Mouse (Mus musculus) regulatory T cell (primary cell): ENCODE results near the gene Adamtsl3.
"Not testable (repeated sequence)": the region's sequence is repeated elsewhere in the genome, so short reads cannot be mapped to it uniquely, and the experiment has no call there.

Source experiments
- in situ Hi-C: fragments of 300-600 bp; cut with MboI, MseI; formaldehyde crosslinking; loops from one replicate; pipeline ENCODE4 v1.15.1; 2025; ENCODE audit warnings: high pct_unique_total_duplicates

Gene Adamtsl3

GRCm38 (mm10) chr7:82361127-82361526, 25.6 kb downstream of the Adamtsl3 start:
- in situ Hi-C loops: no loop called here

DNA sequence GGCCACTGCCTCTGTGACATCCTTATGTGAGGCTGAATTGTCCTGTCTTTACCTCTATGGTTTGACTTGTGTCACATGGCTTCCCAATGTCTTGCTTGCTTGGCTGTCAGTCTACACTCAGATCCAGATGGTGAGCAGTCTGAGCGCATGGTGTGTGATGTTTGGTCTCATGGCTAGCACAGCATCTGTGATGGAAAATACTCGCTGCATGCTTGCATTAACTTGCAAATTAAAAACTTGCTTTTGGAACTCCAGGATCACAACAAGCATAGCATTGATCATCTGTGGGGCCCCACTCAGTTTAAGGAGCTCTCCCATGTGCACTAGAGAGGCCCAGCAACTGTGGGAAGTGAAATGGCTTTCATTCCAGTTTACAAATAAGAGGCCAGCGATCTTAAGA, 29.1 kb downstream of the Adamtsl3 start:
- in situ Hi-C loops: no loop called here

DNA sequence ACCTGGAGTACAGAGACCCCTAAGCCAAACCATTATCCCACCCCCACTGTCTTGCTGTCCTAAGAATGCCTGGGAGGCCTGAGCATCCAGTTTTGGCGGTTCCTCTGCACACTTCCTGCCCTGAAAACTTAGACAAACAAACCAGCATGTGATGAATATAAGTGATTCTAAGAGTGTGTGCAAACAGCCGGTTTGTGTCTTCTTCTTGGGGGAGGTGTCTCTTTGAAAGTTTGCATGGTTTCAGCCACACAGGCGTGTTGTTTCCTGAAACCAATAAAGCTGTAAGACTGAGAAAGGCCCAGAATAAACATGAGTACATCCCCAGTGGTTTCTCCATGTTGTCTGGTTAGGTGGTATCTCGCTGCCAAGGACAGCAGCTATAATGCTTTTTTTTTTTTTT, 30.6 kb downstream of the Adamtsl3 start:
- in situ Hi-C loops: no loop called here

DNA sequence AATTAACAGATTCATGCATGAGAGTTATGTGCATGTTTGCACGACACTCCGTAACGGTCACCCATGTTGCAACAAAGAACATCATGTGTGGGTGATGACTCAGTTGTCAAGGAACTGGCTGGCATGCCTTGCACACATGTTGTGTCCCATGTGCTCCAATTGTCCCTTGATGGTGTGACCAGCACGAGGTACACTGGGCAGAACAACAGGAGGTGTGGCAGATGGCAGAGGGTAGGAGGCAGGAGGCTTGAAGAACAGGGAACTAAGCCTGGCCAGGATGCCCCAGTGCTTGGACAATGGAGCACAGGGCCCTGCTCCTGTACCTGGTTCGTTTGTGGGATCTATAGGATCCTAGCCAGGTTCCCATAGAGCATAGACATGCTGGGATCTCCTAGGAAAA, 31.0 kb downstream of the Adamtsl3 start:
- in situ Hi-C loops: no loop called here

DNA sequence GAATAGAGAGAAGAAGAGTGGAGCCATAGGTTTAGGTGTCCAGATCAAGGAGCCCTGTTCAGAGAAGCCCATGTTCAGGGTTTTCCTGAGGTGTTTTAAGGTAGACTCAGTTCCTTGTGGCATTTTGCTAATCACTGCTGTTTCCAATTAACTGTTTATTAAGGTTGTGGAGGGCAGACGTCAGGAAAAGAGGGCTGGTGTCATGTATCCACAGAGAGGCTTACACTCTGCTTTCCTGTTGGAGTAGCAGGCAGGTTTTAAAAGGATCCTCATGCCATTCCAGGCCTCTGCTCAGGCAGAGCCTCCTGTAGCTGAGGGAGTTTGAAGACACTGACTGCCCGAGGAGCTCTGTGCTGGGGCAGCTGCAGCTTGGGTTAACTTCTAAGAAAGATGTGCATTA, 32.6 kb downstream of the Adamtsl3 start:
- in situ Hi-C loops: no loop called here

DNA sequence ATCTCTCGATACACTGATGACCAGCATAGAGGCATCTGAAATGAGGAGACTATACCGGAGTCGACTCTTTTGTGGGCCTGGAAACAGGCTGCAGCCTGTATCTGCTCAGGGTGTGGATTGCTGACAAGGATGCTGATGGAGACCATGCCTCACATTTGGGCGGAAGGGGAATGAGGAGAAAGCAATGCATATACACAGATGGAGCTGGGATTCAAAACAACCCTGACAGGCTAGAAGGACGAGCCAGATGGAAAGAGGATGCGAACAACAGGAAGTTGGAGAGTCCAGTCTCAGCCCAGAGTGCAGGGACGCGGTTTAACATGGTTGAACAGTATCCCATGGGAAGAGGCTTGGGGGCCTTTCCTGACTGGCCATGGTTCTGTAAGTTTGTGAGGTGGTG, 34.6 kb downstream of the Adamtsl3 start:
- in situ Hi-C loops: no loop called here

DNA sequence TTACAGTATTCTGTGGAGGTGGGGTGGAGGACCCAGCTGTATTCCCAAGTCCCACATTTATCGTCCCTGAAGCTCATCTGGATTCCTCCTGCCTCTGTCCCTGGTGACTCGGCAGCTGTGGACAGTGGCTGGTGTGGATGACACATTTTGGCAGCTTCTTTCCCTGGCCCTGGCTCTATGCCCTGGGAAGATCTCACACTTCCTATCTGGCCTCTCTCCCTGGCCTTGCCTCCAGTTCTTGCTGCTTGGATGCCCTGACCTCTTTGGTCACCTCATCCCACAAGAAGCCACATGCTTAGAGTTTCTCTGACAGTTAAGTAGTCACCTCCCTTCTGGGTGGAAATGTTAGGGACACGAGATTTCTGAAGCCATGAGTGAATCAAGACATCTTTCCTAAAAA, 35.9 kb downstream of the Adamtsl3 start:
- in situ Hi-C loops: no loop called here

- in situ Hi-C loops: no loop called here
Measured at GRCm38 (mm10) chr7:82378311-82378710, 42.8 kb downstream of the Adamtsl3 start.

GRCm38 (mm10) chr7:82379765-82380164, 44.3 kb downstream of the Adamtsl3 start:
- in situ Hi-C loops: no loop called here

- in situ Hi-C loops: no loop called here
Measured at GRCm38 (mm10) chr7:82382843-82383535, 47.5 kb downstream of the Adamtsl3 start.

DNA sequence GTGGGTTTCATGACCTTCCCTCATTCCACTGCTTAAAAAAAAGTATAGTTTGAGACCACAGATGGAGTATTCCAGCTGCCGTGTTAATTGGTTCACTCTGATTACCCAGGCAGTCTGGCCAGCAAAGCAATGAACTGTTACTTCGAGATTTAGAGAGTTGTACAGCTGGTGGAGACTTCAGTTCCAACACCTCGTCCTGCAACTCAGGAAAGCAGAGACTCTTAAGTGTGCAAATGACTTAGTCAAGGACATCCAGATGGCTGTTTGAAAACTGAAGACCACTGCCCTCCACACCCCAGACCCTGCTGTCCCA, 48.0 kb downstream of the Adamtsl3 start:
- in situ Hi-C loops: no loop called here

GRCm38 (mm10) chr7:82387121-82387520, 51.6 kb downstream of the Adamtsl3 start:
- in situ Hi-C loops: no loop called here

GRCm38 (mm10) chr7:82394435-82395186, 59.1 kb downstream of the Adamtsl3 start:
- in situ Hi-C loops: no loop called here

GRCm38 (mm10) chr7:82395239-82395638, 59.7 kb downstream of the Adamtsl3 start:
- in situ Hi-C loops: no loop called here

- in situ Hi-C loops: no loop called here
Measured at GRCm38 (mm10) chr7:82395751-82396512, 60.4 kb downstream of the Adamtsl3 start.

DNA sequence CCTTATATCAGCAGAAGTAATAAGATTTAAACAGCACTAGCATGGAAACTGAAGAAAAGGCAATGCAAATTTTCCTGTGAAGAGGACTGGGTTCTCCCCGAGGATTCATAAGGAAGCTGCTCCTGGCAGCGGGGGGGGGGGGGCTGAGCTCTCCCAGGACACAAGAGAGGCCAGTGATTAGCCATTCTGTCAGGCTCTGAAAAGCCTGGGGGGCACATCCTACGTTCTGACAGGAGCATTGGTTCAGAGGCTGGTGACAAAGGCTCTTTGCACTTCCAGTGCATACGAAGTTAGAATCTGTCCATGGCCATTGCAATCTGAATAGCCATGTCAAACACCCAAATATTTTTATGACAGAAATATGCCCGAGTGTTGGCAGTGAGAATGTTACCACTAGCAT, 61.4 kb downstream of the Adamtsl3 start:
- in situ Hi-C loops: no loop called here

GRCm38 (mm10) chr7:82397632-82398031, 62.1 kb downstream of the Adamtsl3 start:
- in situ Hi-C loops: no loop called here

DNA sequence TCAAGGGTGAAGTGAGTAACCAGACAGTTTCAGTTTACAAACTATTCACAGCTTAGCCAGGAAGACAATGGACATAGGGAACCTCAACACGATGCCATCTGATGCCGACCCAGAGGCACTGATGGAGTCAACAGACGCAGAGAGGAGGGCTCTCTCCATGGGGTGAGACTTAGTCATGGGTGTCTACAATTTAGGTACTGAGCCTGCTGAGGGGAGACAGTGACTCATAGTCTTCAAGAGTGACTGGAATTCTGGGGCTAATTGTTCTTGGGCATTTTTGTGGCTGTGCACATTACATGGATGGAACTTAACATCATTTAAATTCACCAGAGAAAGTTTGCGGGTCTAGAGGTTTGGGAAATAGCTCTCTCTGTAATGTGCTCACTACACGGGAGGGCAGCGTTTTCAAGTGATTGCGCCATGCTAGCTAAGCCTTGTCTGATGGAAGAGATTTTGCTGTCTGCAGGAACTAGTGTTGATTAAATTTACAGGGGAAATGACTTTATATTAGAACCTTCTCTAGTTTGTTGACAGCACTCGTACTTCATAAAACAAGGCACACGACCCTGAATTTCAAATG, 70.1 kb downstream of the Adamtsl3 start:
- in situ Hi-C loops: no loop called here

DNA sequence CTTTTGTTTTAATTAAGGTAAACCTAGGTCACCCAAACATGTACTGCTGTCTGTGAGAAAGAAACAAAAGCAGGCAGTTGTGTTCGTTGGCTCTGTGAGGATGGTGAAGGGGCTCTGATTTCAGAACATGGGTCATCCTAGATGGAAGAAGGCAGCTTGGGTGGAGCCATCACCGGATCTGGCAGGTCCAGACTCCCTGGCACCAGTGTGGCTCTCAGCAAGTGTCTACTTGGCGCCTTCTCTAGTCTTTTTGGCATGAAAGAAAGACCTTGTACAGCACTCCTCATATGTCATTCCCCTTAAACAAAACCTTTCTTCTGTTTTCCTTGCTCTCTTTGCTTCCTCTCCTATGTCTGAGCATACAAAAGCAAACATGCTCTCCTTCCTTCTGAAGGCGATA, 75.5 kb downstream of the Adamtsl3 start:
- in situ Hi-C loops: no loop called here

DNA sequence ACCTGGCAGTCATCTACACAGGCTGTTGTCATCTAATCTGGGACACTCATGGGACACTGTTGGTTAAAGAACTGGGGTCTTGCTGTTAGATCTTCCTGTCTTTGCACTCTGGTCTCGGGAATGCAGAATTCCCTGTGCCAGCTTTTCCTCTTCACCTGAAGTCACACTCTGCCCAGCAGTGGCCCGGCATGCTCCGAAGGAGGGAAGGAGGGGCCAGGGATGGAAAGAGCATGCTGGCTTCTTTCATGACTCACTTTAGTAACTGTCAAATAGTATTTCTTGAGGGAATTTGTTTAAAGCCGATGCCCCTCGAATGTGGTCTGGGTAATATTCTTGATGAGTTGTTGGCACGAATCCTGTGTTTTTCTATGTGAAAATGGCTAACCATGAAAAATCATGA, 81.2 kb downstream of the Adamtsl3 start:
- in situ Hi-C loops: no loop called here

GRCm38 (mm10) chr7:82417053-82417452, 81.6 kb downstream of the Adamtsl3 start:
- in situ Hi-C loops: no loop called here

DNA sequence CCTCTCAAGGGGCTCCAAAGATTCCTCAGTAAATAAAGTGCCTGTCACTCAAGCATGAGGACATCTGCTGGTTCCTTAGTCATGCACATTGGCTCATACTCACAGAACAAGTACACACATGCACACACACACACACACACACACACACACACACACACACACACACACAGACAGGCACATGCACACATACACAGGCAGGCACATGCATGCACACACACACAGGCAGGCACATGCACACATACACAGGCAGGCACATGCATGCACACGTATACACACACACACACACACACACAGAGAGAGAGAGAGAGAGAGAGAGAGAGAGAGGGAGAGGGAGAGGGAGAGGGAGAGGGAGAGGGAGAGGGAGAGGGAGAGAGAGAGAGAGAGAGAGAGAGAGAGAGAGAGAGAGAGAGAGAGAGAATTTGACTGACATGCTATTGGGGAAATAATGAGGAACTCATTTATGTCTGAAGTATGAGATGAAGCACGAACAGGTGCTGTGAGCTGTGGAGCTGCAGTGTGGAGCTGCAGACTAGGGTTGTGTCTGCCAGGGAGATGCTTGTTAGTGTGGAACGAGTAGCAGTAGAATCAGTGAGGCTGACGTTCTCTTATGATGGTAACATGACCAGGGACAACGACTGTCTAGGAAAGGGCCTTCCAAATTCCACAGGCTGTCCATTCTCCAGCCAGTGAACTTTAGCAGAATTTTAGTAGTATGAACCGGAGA, 85.0 kb downstream of the Adamtsl3 start:
- in situ Hi-C loops: not testable (repeated sequence)
